Mouse (Mus musculus) liver, embryonic 11.5 days (tissue): ENCODE measurements around the gene Rassf3. TPM values are rescaled to one million over a fixed set of nuclear protein-coding genes. Genes with fewer than 3 reads are reported as not detected.

Experiments used
- polyA plus RNA-seq: library from polyadenylated mRNA; unstranded; fragments of >200 nt; fragmentation: Nextera tagmentation; extraction: Ambion mirVana; gene quantifications from 2 replicates; pipeline ENCODE4 v1.2.1, GENCODE M21; 2014

Gene Rassf3
- polyA plus RNA-seq, 1 experiment from 2014 or later = 14.0 TPM

Other genes with a start within 250 kb of the Rassf3 start
- gene Tbc1d30, start 125.1 kb downstream of the Rassf3 start, polyA plus RNA-seq = 0.27 and 0.78 TPM in 2 replicates
- 31.2 and 31.6 TPM in 2 replicates for gene Gns, start 111.3 kb downstream of the Rassf3 start, polyA plus RNA-seq
- 32.0 and 32.1 TPM in 2 replicates for gene Tbk1, start 110.4 kb upstream of the Rassf3 start, polyA plus RNA-seq
- 103 and 114 TPM in 2 replicates for gene Xpot, start 150.0 kb upstream of the Rassf3 start, polyA plus RNA-seq
- gene D930020B18Rik, start 165.2 kb upstream of the Rassf3 start, polyA plus RNA-seq = 0.39 TPM in 1 of 2 replicates, not detected in the other